Mouse (Mus musculus) heart, adult 2 months (tissue): ENCODE results near the gene Tstd2.

ENCODE experiments used
- EP300 ChIP-seq: fragments of 200-500 bp; IDR thresholded peaks from 2 replicates; pipeline ENCODE4 v1.6.1; 2011; ENCODE audit warnings: low read depth, low read length, control low read depth; ENCODE audit not compliant: insufficient read depth
- POLR2A ChIP-seq: fragments of 200-500 bp; IDR thresholded peaks from 2 replicates; pipeline ENCODE4 v1.6.1; 2011; ENCODE audit warnings: mild to moderate bottlenecking, low read depth, low read length, control low read depth; ENCODE audit not compliant: insufficient read depth

- TF ChIP-seq POLR2A (no peak), EP300 (no peak)
These were observed 37.8 kb upstream of the Tstd2 start for GRCm38 (mm10) chr4:46176313-46176712.
